Mouse (Mus musculus) WW6 (cell line): Measurements from ENCODE around the gene Olfr1441.

Experiments
- DNase-seq: peaks from one replicate; pipeline ENCODE4 v3.0.0-alpha.2; 2013; ENCODE audit warnings: low read depth, low spot score

The Olfr1441 gene

GRCm38 (mm10) chr19:12462851-12463721 is 45.9 kb downstream of the Olfr1441 start:
- no peak for DNase-seq

- DNase-seq = no peak
Observed at GRCm38 (mm10) chr19:12463722-12464035, 46.4 kb downstream of the Olfr1441 start.

GRCm38 (mm10) chr19:12464127-12464526 is 46.9 kb downstream of the Olfr1441 start:
- DNase-seq = no peak

GRCm38 (mm10) chr19:12464674-12465073 is 47.4 kb downstream of the Olfr1441 start:
- no peak for DNase-seq

- no peak for DNase-seq
Observed at GRCm38 (mm10) chr19:12465530-12466144, 48.4 kb downstream of the Olfr1441 start.

GRCm38 (mm10) chr19:12466204-12466603 is 49.0 kb downstream of the Olfr1441 start:
- DNase-seq = no peak

GRCm38 (mm10) chr19:12467436-12467835 is 50.2 kb downstream of the Olfr1441 start:
- peak; percentile 47 for DNase-seq

- DNase-seq = no peak
Observed at GRCm38 (mm10) chr19:12471866-12472265, 54.6 kb downstream of the Olfr1441 start.

GRCm38 (mm10) chr19:12472381-12472976 is 55.2 kb downstream of the Olfr1441 start:
- DNase-seq = no peak
